Mouse (Mus musculus) limb, embryonic 13.5 days (tissue): ENCODE results near the gene Cst7. TPM values are rescaled to one million over a fixed set of nuclear protein-coding genes. Genes with fewer than 3 reads are reported as not detected.

Source experiments
- polyA plus RNA-seq: library from polyadenylated mRNA; unstranded; fragments of >200 nt; fragmentation: Nextera tagmentation; extraction: Ambion mirVana; gene quantifications from 2 replicates; pipeline ENCODE4 v1.2.1, GENCODE M21; 2015

Gene Cst7
- polyA plus RNA-seq, 1 experiment from 2014 or later: 0.45 TPM

Other genes with a start within 250 kb of the Cst7 start
- gene Gm10130, start 246.7 kb upstream of the Cst7 start, polyA plus RNA-seq: 4.0 and 4.7 TPM in 2 replicates
- gene 3300002I08Rik, start 207.7 kb upstream of the Cst7 start, polyA plus RNA-seq: 9.4 and 11.7 TPM in 2 replicates
- 9.2 and 10.7 TPM in 2 replicates for gene Zfp442, start 118.9 kb upstream of the Cst7 start, polyA plus RNA-seq
- 0.15 TPM in 1 of 2 replicates, not detected in the other for gene Zfp345, start 85.3 kb upstream of the Cst7 start, polyA plus RNA-seq
- gene Apmap, start 38.2 kb downstream of the Cst7 start, polyA plus RNA-seq: 28.4 and 30.9 TPM in 2 replicates
- gene Acss1, start 98.1 kb downstream of the Cst7 start, polyA plus RNA-seq: 4.1 and 4.5 TPM in 2 replicates
- 0.04 TPM in 1 of 2 replicates, not detected in the other for gene Vsx1, start 118.9 kb downstream of the Cst7 start, polyA plus RNA-seq
- gene Entpd6, start 178.6 kb downstream of the Cst7 start, polyA plus RNA-seq: 29.3 and 29.9 TPM in 2 replicates
- gene Pygb, start 216.3 kb downstream of the Cst7 start, polyA plus RNA-seq: 95.7 and 107 TPM in 2 replicates